Mouse (Mus musculus): ENCODE measurements around the gene Npas3.

The Npas3 gene

DNA sequence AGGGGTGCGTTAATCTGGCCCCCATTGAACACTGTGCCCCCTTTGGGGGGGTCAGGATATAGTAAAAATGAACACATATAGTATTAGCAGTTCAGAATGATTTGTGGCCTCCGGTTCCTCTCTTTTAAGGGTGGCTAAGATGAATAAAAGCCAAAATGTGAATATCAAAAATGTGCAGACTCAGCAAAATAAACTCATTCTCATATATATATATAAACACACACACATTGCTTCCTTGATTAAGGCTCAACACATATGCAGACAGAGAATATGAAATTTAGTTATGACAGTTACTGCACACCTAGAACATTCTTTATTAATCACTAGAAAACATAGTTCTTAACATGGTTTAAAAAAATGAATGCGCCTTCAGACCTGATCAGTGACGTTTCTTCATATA is 430.7 kb downstream of the Npas3 start:
- in situ Hi-C loops (cut with MboI; ENCODE audit: low sequenced_read_pairs), result no loop called here

DNA sequence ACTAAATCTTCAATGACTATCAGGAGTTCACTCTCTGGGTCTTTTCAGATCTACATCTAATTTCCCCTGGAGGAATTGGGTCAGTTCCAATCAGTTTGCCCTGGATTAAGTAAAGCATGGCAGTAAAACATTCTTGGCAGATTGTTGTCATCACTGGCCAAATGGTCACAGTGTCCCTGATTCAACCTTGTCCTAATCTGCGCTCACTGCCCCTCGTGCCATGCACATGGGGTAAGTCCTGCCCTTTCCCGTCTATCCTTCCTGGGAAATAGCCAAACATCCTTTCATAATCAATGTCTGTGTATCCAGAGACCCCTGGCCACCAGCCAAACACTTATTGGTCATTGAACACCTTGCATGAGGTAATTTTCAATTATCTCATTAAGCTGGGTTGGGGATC is 432.0 kb downstream of the Npas3 start:
- in situ Hi-C loops (cut with MboI; ENCODE audit: low sequenced_read_pairs), result no loop called here

DNA sequence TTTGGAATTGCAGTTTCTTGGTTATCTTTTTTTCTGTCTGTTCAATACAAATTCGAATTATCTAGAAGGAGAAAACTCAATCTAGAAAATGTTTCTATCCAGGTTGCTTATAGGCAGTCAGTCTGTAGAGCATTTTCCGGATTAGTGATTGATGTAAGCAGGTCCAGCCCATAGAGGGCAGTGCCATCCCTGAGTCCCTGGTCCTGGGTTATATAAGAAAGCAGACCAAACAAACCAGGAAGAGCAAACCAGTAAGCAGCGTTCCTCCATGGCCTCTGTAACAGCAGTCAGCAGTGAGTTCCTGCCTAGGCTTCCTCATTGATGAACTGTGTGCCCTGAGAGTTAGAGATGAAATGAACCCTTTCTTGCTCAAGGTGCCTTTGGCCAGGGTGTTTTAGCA is 433.6 kb downstream of the Npas3 start:
- in situ Hi-C loops (cut with MboI; ENCODE audit: low sequenced_read_pairs), result no loop called here

DNA sequence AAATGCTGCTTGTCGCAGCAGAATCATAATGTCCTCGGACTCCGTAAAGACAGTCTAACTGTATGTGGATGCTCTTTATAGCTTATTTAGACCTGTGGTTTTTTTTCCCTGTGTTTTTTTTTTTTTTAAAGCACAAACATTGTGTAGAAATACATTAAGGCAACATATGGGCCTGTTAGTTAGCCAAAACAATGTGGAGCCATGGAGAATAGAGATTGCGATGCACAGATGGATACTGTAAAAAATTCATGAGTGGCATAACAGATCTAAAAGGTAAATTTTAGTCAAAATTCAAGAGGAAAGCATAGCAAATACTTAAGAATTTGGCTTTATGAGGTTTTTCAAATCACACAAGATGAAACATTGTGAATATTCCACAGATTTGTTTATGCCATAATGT is 444.0 kb downstream of the Npas3 start:
- in situ Hi-C loops (cut with MboI; ENCODE audit: low sequenced_read_pairs), result no loop called here

DNA sequence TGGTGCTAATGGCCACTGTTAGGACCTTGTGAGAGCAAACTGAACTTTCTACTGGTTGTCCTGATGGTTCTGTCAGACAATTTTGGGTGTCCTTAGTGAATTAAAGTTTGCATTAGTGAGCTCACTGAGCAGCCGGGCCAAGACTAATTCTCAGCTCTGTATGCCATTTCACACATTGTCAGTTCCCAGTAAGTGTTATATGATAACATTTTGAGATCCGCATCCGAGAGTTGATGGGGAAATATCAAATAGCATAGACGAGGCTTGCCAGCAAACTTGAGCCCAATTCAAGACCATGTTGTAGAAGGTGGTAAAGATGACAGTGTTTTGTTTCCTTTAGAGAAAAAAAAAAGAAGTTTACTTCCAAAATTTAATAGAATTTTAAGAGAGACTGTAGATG is 445.9 kb downstream of the Npas3 start:
- in situ Hi-C loops (cut with MboI; ENCODE audit: low sequenced_read_pairs), result no loop called here

DNA sequence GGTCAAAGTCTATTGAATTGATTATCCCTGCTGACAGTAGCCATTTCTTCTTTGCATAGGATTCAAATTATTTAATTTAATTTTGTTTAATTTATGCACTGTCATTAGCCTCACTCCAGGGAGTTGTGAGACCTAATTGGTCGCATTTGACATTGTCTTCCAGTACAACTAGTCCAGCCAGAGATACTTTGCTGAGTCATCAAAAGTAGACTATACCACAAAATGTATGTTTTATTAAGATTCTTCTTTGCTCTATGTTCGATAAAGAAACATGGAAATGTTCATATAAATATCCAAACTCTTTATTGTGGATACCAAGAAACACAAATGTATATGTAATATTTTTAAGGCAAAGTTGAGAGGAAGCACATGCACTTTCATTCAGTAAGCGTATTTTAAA is 446.8 kb downstream of the Npas3 start:
- in situ Hi-C loops (cut with MboI; ENCODE audit: low sequenced_read_pairs), result no loop called here

DNA sequence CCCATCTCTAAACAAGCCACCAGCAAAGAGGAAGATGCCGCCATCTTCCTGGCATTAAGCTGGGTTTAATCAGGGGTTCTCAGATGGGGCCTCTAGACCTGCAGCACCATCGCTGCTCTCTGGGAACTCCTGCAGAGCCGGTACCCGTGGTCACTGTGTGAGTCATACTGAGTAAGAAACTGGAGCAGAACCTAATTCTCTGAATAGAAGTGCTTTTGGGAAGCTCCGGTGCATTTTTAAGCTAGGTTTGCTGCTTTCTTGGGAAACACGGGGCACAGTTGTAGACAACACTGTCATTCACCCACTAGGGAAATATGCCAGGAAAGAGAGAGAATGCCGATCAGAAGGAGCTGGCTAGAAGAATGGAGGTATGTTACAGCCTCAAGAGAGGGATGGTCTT is 449.2 kb downstream of the Npas3 start:
- in situ Hi-C loops (cut with MboI; ENCODE audit: low sequenced_read_pairs), result no loop called here

DNA sequence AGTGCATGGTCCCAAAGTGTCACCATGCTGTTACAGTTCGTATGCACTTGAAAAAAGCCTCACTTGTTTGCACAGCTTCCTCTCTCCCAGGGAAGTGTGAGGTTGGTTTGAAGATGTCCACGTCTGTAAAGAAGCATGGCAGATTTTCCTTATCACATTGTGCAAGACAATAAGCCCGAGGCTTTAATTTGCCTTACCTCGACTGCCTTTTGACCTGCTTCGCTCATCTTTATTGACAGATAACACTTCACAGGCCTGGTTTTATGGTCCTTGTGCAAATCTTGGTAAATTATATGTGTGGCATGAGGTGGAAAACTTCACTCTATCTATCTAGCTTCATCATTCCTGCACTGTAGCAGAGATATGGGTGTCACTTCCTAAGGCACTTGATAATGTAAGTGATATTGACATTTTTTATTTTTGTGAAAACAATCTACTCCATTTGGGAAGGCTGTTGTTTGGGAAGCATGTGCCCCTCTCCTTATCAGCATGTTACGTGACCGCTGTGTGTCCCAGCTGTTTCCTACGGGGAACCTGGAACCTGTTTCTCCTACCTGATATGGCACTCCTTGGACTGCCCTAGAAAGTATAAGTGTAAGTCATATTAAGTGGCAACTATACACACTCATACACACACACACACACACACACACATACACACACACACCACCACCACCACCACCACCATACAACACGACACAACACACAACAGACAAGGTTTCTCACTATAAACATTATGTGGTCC is 450.2 kb downstream of the Npas3 start:
- in situ Hi-C loops (cut with MboI; ENCODE audit: low sequenced_read_pairs), result no loop called here

DNA sequence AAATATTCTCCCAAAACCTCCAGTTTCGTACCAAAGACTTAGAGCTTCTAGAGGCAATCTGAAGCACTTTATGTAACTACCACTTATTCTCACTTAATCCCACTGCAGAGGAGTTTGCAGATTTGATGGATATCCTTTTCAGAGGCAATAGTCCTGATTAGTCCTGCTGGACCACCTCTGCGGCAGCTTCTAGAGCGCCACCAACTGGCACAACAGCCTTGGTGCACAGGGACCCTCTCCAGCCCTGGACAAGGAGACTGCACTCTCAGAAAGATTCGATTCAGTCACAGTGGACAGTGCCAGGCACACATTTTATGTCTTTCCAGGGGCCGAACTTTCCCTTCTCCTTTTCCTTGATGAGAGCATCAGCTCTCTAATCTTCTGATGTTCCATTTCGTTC is 471.4 kb downstream of the Npas3 start:
- in situ Hi-C loops (cut with MboI; ENCODE audit: low sequenced_read_pairs), result no loop called here

DNA sequence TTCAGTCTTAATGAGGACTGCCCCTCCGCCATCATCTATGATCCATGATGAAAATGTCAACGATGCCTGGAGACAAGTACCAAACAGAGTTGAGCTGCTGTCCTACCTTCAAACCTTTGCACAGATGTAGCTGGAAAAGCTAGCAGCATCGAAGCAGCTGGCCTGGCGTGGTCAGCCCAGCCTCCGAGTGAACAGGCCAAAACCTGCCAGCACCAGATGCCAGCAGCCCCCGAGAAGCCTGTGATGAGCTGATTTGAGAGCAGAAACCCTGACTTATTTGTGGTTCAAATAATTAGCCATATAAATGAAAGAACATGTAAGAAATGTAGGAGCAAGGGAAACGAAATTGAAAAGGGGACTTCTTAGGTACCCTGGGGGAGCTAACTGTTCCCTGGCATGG is 473.7 kb downstream of the Npas3 start:
- in situ Hi-C loops (cut with MboI; ENCODE audit: low sequenced_read_pairs), result no loop called here

DNA sequence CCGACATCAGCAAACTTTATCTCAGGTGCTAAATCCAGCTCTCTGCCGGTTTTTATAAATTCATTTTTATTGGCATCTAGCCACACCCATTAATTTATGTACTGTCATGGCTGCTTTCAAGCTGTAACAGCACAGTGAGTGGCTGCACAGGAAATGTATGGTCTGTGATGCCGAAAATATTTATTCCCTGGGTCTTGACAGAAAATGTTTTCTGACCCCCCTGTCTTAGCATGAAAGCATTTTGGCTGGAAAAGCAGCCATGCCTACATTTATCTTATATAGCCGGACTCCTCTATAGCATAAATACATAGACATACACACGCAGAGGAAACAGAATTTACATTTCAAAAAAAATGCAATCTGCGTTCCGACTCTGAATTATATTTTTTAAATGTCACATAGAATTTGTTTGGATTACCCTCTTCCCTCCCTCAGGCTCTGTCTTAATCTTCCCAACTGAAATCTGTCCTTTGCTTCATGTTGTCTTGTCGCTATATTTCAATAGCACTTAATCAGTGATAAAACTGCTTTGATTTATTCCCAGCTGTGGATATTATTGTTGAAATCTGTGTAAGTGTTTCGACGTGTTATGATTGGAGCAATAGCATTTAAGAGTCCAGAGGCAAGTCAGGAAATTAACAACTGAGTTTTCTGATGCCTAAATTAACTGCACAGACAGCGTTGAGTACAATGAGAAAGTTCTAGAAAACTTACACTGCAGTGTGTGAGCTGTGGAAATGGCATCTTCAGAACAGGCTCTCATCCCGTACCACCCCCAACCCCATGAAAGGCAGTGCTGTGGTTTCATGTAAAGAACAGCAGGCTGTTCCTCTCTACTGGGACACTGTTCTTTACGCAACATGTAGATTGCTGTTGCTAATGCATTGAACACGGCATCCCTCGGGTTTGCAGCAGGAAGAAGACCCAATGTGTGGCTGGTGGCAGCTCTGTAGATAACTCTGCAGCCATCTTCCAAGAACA is 474.5 kb downstream of the Npas3 start:
- in situ Hi-C loops (cut with MboI; ENCODE audit: low sequenced_read_pairs), result no loop called here

DNA sequence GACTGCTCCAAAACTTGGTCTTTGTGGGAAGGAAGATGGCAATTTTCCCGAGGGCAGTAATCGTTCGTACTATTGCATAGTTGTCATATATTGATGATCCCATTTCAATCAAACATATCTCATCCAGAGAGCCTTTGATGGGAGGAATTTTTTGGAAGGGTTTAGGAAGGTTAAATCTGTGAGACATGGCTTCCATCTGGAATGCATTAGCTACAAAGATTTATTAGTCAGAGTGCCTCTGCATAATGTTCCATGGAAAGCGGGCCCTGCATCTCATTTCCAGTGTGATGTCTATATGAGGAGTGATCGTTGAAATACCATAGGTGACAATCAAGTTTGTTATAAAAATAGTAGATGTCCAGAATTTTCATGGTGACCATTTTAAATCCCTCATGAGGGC is 480.8 kb downstream of the Npas3 start:
- in situ Hi-C loops (cut with MboI; ENCODE audit: low sequenced_read_pairs), result no loop called here

DNA sequence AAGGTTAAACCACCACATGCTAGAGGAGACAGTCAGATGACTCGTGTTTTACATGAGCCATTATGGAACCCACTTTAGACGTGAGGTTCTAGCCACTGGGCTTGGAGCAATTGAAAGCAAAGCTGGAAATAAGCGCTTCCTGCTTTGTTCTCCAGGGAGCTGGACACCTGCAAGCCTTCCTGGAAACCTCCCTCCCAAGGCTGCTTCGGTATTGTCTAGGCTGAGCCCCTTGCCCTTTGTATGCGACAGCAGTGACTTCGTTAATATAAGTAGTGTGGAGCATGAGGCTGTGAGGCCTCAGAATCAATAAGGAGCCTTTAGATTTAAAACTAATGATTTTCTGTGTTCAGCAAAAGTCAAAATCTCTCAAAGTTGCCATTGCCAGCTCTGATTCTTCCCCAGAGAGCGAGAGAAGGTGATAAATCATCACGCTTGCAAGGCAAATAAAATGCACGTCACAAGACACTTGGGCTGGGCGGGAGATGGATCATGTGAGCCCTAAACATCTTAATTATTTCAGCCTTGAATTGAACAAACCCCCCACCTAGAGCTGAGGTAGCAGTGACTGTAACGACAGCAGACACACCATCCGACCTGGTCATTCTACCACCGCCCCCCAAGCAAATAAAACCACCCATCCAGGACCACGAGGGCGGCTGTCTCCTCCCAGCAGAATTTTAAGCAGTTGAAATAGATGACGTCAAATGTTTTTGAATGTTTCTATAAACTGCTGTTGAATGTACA is 490.2 kb downstream of the Npas3 start:
- in situ Hi-C loops (cut with MboI; ENCODE audit: low sequenced_read_pairs), result no loop called here

DNA sequence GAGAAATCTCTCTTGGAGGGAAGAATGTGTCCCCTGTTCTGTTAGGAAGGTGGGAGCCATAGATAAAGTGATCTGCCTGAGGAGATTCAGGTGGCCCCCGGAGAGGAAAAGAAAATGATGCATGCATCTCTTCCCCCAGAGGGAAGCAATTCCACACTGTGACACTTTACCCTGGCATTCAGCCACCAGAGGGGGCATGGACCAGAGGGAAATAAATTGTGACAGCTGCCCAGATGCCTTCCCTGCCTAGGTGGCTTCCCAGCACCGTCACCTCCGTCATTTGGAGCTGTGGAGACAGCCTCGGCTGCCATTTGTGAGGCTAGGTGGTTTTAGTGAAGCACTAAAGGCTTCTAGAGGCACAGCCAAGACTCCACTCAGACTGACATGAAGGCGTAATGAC is 498.2 kb downstream of the Npas3 start:
- in situ Hi-C loops (cut with MboI; ENCODE audit: low sequenced_read_pairs), result no loop called here

DNA sequence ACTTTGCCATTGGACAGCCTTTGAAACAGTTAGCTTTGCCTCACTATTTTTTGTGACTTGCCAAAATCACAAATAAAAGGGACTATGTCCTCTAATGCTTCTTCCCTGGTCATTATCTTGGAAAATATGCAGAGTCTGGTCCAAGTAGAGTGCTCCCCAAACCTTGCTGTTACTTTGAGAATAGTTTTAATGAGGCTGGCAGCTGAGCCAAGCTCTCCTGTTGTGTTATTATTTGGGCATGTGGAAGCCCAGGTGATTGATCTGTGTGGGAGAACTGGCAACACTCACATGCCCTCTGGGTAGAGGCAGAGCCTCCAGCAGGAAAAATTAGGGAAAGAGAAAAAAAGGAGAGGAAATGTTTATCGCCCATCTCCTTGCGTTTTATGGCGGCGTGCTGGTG is 500.9 kb downstream of the Npas3 start:
- in situ Hi-C loops (cut with MboI; ENCODE audit: low sequenced_read_pairs), result no loop called here

DNA sequence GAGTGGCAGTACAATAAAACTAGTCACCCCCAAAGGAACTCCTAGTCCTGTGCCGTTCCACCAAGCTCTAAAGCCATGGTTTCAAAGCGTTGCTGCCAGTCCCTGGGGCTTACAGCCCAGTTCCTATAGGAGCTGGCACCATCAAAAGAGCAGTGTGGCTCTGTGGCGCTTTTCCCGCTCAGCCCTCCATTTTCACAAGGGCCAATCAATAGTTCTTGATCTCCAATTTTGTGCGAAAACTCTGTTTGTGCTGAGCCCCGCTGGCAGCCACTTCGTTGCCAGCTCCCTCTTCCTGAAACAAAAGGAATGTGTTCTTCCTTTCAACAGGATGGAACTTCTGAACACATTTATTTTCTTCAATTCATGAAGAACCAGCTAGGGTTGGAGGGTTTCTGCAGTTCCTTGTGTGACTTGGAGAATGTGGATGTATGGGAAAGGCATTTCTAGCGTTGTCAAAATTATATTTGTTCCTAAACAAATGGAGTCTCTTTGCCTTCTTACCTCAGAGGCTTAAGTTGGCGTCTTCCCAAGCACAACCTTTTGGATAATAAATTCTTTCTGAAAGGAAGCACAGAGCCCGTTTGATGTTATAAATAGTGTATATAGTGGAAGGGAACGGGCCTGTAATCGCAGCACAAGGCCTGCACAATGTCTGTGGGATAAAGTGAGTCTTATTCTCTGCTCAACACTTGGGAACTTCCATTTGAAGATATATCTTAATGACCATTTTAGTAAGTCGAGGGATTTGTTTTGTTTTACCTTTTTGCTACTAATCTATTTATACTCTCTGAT is 504.0 kb downstream of the Npas3 start:
- in situ Hi-C loops (cut with MboI; ENCODE audit: low sequenced_read_pairs), result no loop called here

DNA sequence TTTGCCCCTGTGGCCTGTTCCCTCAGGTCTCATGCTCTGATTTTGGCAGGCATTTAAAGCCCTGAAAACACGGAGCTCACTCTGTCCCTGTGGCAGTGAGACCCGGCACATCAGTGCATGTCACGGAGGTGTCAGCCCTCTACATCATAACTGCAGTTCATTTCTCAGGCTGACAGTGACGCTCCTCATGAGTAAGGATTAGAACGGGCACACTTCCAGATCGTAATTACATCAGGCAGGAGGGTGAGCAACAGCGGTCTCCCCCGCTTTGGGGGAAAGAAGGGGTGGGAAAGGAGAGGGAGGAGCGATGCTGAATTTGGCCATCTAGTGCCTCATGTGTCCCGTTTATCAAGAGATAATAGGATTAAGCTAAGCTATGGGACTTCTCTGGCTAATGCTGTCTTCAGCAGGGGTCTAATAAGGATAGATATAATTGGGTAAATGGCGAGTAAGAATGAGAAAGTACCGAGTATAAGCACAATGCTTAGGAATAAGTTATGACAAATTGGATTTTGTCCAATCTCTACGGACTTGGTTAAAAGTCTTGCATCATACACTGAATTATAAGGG is 505.0 kb downstream of the Npas3 start:
- in situ Hi-C loops (cut with MboI; ENCODE audit: low sequenced_read_pairs), result no loop called here

DNA sequence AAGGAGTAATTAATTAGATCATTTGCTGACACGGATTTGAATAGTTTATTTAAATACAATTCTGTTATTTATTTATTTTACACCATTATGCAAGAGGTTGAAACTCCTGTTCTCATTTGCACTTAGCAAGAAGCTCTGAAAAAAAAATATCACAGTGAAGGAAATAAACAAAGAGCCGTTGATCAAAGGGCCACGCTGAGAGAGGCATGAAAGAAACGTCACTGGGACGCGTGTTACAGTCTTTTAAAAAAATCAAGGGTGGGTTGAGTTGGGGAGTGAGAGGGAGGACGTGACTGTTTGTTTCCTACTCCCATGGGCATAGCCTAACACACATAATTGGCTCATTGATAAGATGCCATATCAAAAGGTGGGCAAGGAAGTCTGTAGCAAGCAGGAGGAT is 505.8 kb downstream of the Npas3 start:
- in situ Hi-C loops (cut with MboI; ENCODE audit: low sequenced_read_pairs), result no loop called here

DNA sequence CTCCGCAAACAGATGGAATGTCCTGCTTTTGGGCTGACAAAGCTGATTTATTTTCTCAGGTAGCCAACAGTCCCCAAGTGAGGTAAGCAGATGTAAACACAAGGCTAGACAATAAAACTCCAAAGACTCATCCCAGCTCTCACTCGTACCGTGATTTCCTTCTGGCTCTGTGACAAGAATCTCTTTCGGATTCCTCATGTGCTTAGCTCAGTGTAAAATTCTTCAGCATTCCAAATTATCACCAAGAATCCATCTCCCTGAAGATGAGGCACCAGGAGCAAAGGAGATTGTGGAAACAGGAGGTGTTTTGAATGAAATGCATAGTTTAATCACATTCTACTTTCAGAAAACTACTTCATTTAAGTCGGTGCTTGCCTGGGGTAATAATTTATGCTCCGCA is 509.2 kb downstream of the Npas3 start:
- in situ Hi-C loops (cut with MboI; ENCODE audit: low sequenced_read_pairs), result no loop called here

DNA sequence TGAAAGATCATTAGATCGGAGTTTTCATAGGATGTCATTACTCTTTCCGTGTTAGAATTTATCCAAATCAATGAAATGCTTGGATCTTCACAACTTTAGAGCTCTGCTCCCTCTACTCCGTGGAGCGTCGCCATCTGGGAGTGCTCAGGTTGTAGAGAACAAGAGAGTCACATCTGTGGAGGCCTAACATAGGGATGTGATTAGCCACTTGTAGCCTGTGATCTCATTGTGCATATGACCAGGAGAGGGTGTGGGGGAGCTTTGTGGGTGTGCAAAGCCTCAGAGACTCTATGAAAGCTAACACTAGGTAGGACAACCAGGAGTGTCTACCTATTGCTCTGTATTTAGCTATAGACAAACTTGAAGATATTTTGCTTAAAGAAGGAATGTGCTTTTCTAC is 509.9 kb downstream of the Npas3 start:
- in situ Hi-C loops (cut with MboI; ENCODE audit: low sequenced_read_pairs), result no loop called here
